Mouse (Mus musculus): ENCODE results near the gene Olfr463. TPM values are rescaled to one million over a fixed set of nuclear protein-coding genes. Genes with fewer than 3 reads are reported as not detected.

Gene Olfr463
- polyA plus RNA-seq, 1 experiment from 2014 or later: not detected

Other genes starting within 250 kb of the Olfr463 start
- 5.3 and 6.2 TPM in 2 replicates for gene Rnf43, start 234.7 kb downstream of the Olfr463 start, polyA plus RNA-seq (2014; fragmentation: Nextera tagmentation; extraction: Ambion mirVana)
- gene Supt4a, start 159.8 kb downstream of the Olfr463 start, polyA plus RNA-seq (2014; fragmentation: Nextera tagmentation; extraction: Ambion mirVana): 146 and 153 TPM in 2 replicates
- gene Tspoap1, start 136.8 kb downstream of the Olfr463 start, polyA plus RNA-seq (2014; fragmentation: Nextera tagmentation; extraction: Ambion mirVana): 1.9 and 2.2 TPM in 2 replicates
- gene Mpo, start 103.8 kb downstream of the Olfr463 start, polyA plus RNA-seq (2014; fragmentation: Nextera tagmentation; extraction: Ambion mirVana): 0.77 and 2.7 TPM in 2 replicates
- 0.18 and 0.38 TPM in 2 replicates for gene Lpo, start 69.1 kb downstream of the Olfr463 start, polyA plus RNA-seq (2014; fragmentation: Nextera tagmentation; extraction: Ambion mirVana)
- gene Mks1, start 44.2 kb downstream of the Olfr463 start, polyA plus RNA-seq (2014; fragmentation: Nextera tagmentation; extraction: Ambion mirVana): 11.9 and 12.9 TPM in 2 replicates
- gene Epx, start 21.9 kb downstream of the Olfr463 start, polyA plus RNA-seq (2014; fragmentation: Nextera tagmentation; extraction: Ambion mirVana): 0.12 TPM in 1 of 2 replicates, not detected in the other
- not detected in 2 replicates for gene Olfr462, start 5.1 kb downstream of the Olfr463 start, polyA plus RNA-seq (2014; fragmentation: Nextera tagmentation; extraction: Ambion mirVana)
- gene Olfr464, start 23.6 kb upstream of the Olfr463 start, polyA plus RNA-seq (2014; fragmentation: Nextera tagmentation; extraction: Ambion mirVana): 0.10 and 0.22 TPM in 2 replicates
- 13.0 and 13.7 TPM in 2 replicates for gene Dynll2, start 90.1 kb upstream of the Olfr463 start, polyA plus RNA-seq (2014; fragmentation: Nextera tagmentation; extraction: Ambion mirVana)
- 291 and 327 TPM in 2 replicates for gene Srsf1, start 150.0 kb upstream of the Olfr463 start, polyA plus RNA-seq (2014; fragmentation: Nextera tagmentation; extraction: Ambion mirVana)
- 35.3 and 36.6 TPM in 2 replicates for gene Vezf1, start 170.9 kb upstream of the Olfr463 start, polyA plus RNA-seq (2014; fragmentation: Nextera tagmentation; extraction: Ambion mirVana)
- 17.4 and 17.7 TPM in 2 replicates for gene Cuedc1, start 200.7 kb upstream of the Olfr463 start, polyA plus RNA-seq (2014; fragmentation: Nextera tagmentation; extraction: Ambion mirVana)